Mouse (Mus musculus): ENCODE measurements around the gene Gm21789. TPM values are rescaled to one million over a fixed set of nuclear protein-coding genes. Genes with fewer than 3 reads are reported as not detected.
"Not testable (repeated sequence)": the region's sequence is repeated elsewhere in the genome, so short reads cannot be mapped to it uniquely, and the experiment has no call there.

Gm21789 gene
- not detected for total RNA-seq (2021)
- long read RNA-seq, experiment 1 = 0 reads
- long read RNA-seq, experiment 2 = 0 reads

GRCm38 (mm10) chrX:32941468-32941867 is at the start of gene Gm21789:
Gene Gm21789, plus strand, starts transcription at chrX:32941768.
- DNase-seq = not testable (repeated sequence)

DNA sequence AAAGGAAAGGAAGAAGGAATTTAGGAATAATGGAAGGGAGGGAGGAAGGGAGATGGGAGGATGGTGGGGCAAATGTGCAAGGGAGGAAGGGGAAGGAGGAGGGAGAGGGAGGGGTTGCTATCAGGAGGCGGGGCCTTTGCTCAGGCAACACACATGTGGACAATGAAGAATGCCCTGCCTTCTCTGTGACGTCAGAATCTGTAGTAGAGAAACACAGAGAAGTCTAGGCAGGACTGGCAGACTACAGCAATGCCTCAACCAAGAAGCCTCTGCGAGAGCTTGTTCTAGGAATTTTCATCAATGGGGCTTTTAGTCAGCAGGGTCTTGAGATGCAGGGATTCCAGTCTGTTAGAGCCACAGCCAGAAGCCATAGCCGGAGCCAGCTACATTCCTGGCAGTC is 47.2 kb upstream of the Gm21789 start, which contains the start of gene Btbd35f30:
TSS of gene Btbd35f30 (plus strand) at position 301 of the 400 bp plus-strand sequence.
- not testable (repeated sequence) for DNase-seq

DNA sequence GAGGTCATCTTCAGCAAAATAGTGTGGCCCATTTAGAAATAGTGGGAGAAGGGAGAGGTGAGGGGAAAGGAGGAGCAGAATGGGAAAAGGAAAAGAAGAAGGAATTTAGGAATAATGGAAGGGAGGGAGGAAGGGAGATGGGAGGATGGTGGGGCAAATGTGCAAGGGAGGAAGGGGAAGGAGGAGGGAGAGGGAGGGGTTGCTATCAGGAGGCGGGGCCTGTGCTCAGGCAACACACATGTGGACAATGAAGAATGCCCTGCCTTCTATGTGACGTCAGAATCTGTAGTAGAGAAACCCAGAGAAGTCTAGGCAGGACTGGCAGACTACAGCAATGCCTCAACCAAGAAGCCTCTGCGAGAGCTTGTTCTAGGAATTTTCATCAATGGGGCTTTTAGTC is 32.0 kb downstream of the Gm21789 start, which contains the start of gene Btbd35f5:
TSS of gene Btbd35f5 (plus strand) at position 301 of the 400 bp plus-strand sequence.
- DNase-seq = not testable (repeated sequence)

Other genes starting within 250 kb of the Gm21789 start
- not detected for gene Btbd35f21, start 215.7 kb upstream of the Gm21789 start, total RNA-seq (2021)
- not detected for gene Btbd35f30, start 47.1 kb upstream of the Gm21789 start, total RNA-seq (2021)
- not detected for gene Btbd35f5, start 32.1 kb downstream of the Gm21789 start, total RNA-seq (2021)